Mouse (Mus musculus) neural tube, embryonic 13.5 days (tissue): ENCODE measurements at regions not wholly inside any gene's neighbourhood (a gene's known extent, or its start where the extent isn't known, plus 50 kb on each side); places are given as distances from the start of the nearest gene placed in this dataset.

ENCODE experiments used
- ATAC-seq: fragments of 200-750 bp; cut with Nextera tagmentation; 2 replicates; pipeline ENCODE4 v1.8.0; 2017; ENCODE audit warnings: low read depth, mild to moderate bottlenecking, moderate TSS enrichment, moderate library complexity
- H3K27ac ChIP-seq: fragments of 300-500 bp; sonication (generic); replicated peaks from 2 replicates; pipeline ENCODE4 v1.5.1; 2015; ENCODE audit warnings: moderate library complexity, mild to moderate bottlenecking, inconsistent platforms
- H3K27me3 ChIP-seq: fragments of 300-500 bp; sonication (generic); 2 replicates; pipeline ENCODE4 v1.6.1; 2015; ENCODE audit warnings: mild to moderate bottlenecking, inconsistent platforms
- H3K36me3 ChIP-seq: fragments of 300-500 bp; sonication (generic); 2 replicates; pipeline ENCODE4 v1.6.1; 2015; ENCODE audit warnings: mild to moderate bottlenecking, inconsistent platforms
- H3K4me1 ChIP-seq: fragments of 300-500 bp; sonication (generic); replicated peaks from 2 replicates; pipeline ENCODE4 v1.6.1; 2015; ENCODE audit warnings: inconsistent platforms
- H3K4me2 ChIP-seq: fragments of 300-500 bp; sonication (generic); 2 replicates; pipeline ENCODE4 v1.6.1; 2015; ENCODE audit warnings: inconsistent platforms, mild to moderate bottlenecking, moderate library complexity
- H3K4me3 ChIP-seq: fragments of 300-500 bp; sonication (generic); 2 replicates; pipeline ENCODE4 v1.5.1; 2015; ENCODE audit warnings: mild to moderate bottlenecking, inconsistent platforms
- H3K9ac ChIP-seq: fragments of 300-500 bp; sonication (generic); 2 replicates; pipeline ENCODE4 v1.6.1; 2015; ENCODE audit warnings: moderate library complexity, mild to moderate bottlenecking, inconsistent platforms
- H3K9me3 ChIP-seq: fragments of 300-500 bp; sonication (generic); 2 replicates; pipeline ENCODE4 v1.6.1; 2016; ENCODE audit warnings: inconsistent platforms
- WGBS: fragments of 180-500 bp; shearing (Covaris S2); methylation state at CpG from one replicate; pipeline ENCODE4 v1.1.7; 2015; 5-methylcytosine and 5-hydroxymethylcytosine counted together

GRCm38 (mm10) chr8:26907347-26908170 is 69.6 kb upstream of the Zfp703 start:
- no peaks in the 10 kb centered on the region for H3K36me3 ChIP-seq
- no peak for ATAC-seq
- 81% methylated on average over 8 of the region's 8 CpGs for WGBS
- no peak overlapping the region for H3K4me2 ChIP-seq
- no peak overlapping the region for H3K9ac ChIP-seq
- H3K27me3 ChIP-seq: no peaks in the 10 kb centered on the region
- H3K27ac ChIP-seq: no peak overlapping the region
- no peaks in the 10 kb centered on the region for H3K4me1 ChIP-seq
- no peaks in the 10 kb centered on the region for H3K9me3 ChIP-seq
- H3K4me3 ChIP-seq: no peak overlapping the region

DNA sequence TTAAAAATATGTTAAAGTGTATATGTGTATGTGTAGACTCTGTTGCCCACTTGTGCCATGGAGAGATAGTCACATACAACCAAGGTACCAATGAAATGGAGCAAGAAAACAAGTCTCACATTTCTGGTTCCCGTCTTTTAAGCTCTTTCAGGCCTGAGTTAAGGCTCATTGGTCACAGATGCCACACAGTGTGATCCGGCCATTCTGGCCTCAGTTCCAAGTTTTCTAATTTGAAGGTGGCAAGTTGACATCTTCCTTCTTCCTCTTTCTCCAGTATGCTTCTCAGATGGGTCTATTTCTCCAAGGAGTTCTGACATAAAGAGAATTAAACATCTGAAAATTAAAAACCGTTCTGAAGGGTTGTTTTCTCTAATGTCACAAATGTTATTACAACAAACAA is 66.9 kb upstream of the Zfp703 start:
- H3K4me2 ChIP-seq: no peak overlapping the region
- H3K9ac ChIP-seq: no peak overlapping the region
- peaks cover 9% of the 10 kb centered on the region for H3K4me1 ChIP-seq
- no peak for ATAC-seq
- no peak overlapping the region for H3K27ac ChIP-seq
- no peak overlapping the region for H3K4me3 ChIP-seq
- WGBS: 90% methylated on average over 3 of the region's 3 CpGs
- H3K36me3 ChIP-seq: no peaks in the 10 kb centered on the region
- H3K9me3 ChIP-seq: no peaks in the 10 kb centered on the region
- H3K27me3 ChIP-seq: no peaks in the 10 kb centered on the region

DNA sequence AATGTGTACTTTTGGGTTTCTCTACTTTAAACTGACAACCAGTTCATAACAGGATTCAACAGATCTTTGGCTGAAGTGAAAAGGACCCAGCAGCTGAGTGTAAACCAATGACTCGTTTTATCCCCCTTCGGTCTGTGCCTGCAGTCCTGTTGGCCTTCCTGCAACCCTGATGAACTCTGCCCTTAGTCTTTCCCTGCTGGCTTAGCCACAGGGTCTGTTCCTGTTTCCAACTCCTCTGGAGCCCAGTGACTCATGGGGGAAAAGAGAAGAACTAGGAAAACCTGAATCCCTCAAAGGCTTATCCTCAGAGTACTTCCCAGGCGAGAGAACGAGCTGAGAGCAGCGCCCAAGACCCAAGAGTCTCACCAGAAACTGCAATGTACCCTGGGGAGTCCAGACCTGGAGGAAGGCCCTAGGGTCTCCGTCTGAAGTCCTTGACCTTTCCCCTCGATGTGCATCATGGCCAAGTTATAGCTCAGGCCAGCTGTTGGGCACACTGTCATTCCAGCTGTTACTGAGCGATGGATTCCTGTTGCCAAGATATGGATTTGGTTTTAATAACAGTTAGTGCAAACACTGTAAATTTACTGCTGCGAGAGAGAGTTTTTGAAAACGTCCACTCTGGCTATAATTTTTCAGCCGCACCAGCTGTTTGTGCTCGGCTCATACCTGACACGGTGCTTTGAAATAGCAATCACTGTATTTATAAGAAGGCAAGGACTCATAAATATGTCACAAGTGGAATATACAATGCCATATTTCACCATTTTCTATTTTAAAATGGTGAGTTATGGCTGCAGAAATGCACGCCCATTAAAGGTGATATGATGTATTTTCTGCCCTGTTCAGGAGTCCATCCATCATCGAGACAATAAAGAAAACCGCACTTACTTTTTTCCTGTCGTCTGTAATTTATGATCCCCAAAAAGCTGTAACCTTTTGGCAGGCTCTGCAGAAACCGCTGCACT is 63.3 kb upstream of the Zfp703 start:
- Histone ChIP-seq H3K9me3 (no peaks in the 10 kb centered on the region), H3K27ac (0 out of 2 replicates have a peak overlapping the region, but pooled peaks have one; percentile 5), H3K36me3 (no peaks in the 10 kb centered on the region), H3K27me3 (no peaks in the 10 kb centered on the region), H3K4me1 (peaks cover 9% of the 10 kb centered on the region), H3K4me2 (no peak overlapping the region), H3K4me3 (no peak overlapping the region), H3K9ac (no peak overlapping the region)
- 0 out of 2 replicates have a peak, but pooled peaks have one; percentile 40 for ATAC-seq
- 61% methylated on average over 18 of the region's 18 CpGs for WGBS

DNA sequence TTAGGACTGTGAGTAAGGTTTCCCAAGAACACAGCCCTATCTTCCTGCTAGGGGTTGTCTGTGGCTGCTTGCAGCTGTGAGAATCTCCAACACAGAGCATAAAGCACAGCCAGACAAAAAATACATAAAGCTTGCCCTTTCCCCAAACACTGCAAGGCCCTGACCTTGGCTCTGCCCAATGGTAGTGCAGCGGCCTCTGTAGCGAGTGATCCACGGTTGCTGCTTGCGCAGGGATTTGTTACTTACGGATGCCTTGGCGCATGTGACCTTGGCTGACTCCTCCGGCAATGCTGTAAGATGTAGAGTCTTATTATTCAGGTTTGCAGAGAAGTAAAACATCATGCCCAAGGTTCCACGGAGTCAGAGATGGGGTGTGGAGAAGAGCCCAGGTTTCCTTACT is 61.4 kb upstream of the Zfp703 start:
- ATAC-seq: no peak
- 85% methylated on average over 8 of the region's 8 CpGs for WGBS

GRCm38 (mm10) chr8:26921531-26922177 is 55.5 kb upstream of the Zfp703 start:
- Histone ChIP-seq H3K4me2 (no peak overlapping the region), H3K27me3 (no peaks in the 10 kb centered on the region), H3K9me3 (no peaks in the 10 kb centered on the region), H3K4me3 (no peak overlapping the region), H3K36me3 (no peaks in the 10 kb centered on the region), H3K9ac (no peak overlapping the region), H3K27ac (no peak overlapping the region), H3K4me1 (no peaks in the 10 kb centered on the region)
- 86% methylated on average over 5 of the region's 5 CpGs for WGBS
- ATAC-seq: no peak

More for the DNA sequence above, 61.4 kb upstream of the Zfp703 start:
- Histone ChIP-seq H3K4me2 (no peak overlapping the region), H3K4me1 (peaks cover 9% of the 10 kb centered on the region), H3K9ac (no peak overlapping the region), H3K36me3 (no peaks in the 10 kb centered on the region), H3K27me3 (no peaks in the 10 kb centered on the region), H3K4me3 (no peak overlapping the region), H3K9me3 (no peaks in the 10 kb centered on the region), H3K27ac (no peak overlapping the region)

- no peak overlapping the region for H3K9ac ChIP-seq
- no peaks in the 10 kb centered on the region for H3K27me3 ChIP-seq
- H3K9me3 ChIP-seq: no peaks in the 10 kb centered on the region
- no peak overlapping the region for H3K4me3 ChIP-seq
- 88% methylated on average over 5 of the region's 5 CpGs for WGBS
- ATAC-seq: no peak
- H3K4me1 ChIP-seq: no peaks in the 10 kb centered on the region
- no peak overlapping the region for H3K4me2 ChIP-seq
- no peak overlapping the region for H3K27ac ChIP-seq
- no peaks in the 10 kb centered on the region for H3K36me3 ChIP-seq
Observed at GRCm38 (mm10) chr8:26922178-26922540, 55.0 kb upstream of the Zfp703 start.

GRCm38 (mm10) chr8:26923166-26923565 is 54.0 kb upstream of the Zfp703 start:
- H3K27ac ChIP-seq: no peak overlapping the region
- H3K4me2 ChIP-seq: no peak overlapping the region
- H3K4me1 ChIP-seq: no peaks in the 10 kb centered on the region
- H3K9ac ChIP-seq: no peak overlapping the region
- WGBS: 92% methylated on average over 8 of the region's 8 CpGs
- H3K4me3 ChIP-seq: no peak overlapping the region
- no peaks in the 10 kb centered on the region for H3K27me3 ChIP-seq
- no peaks in the 10 kb centered on the region for H3K9me3 ChIP-seq
- no peak for ATAC-seq
- no peaks in the 10 kb centered on the region for H3K36me3 ChIP-seq
